In the genomic region with DNA sequence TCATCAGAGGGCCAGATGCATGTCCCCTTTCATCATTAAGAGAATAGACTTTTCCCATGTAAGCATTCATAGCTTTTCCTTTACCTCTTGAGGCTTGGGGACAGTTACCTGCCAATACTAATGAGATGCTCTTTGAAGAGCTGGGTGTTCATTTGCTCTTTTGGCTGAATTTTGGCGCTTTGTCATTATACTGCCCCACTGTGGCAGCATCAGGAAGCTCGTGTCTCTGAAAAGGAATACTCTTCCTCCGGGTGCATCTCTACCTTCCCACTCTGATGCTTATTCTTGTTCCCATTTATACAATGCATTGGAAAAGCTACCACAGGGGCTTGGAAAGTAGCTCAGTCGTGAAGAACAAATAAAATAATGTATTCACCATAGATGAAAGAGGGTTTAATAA, we compare ENCODE assay signal across 9 mouse cellular contexts. TPM values are rescaled to one million over a fixed set of nuclear protein-coding genes. Genes with fewer than 3 reads are reported as not detected.
DNase-seq lines count a peak whose midpoint lies in the region; ATAC-seq and TF ChIP-seq lines count a peak whose summit lies in the region.
"Had no signal": no experiment of that assay in that cellular context is flagged by ENCODE, and none has a peak within 500 bp of the region (broad histone marks: within the 10 kb centered on the region; RNA-seq: fewer than 3 reads in every experiment).

No protein-coding gene starts in this region.

- H3K9ac ChIP-seq in liver, adult 2 months (ENCODE audit: low read depth, low read length): no peak overlapping the region
- H3K9ac ChIP-seq in liver, embryonic 11.5 days (ENCODE audit: low read depth, low read length): no peak overlapping the region
- H3K9ac ChIP-seq in liver, embryonic 14.5 days (replicated peaks): no peak overlapping the region

- ATAC-seq in liver, embryonic 11.5 days (replicated peaks; ENCODE audit: low FRiP score): no peak
- ATAC-seq in liver, embryonic 14.5 days (ENCODE audit: insufficient read depth): no peak

- H3K4me3 ChIP-seq in liver, adult 2 months (ENCODE audit: insufficient read depth, low read depth, low read length): no peak overlapping the region
- no peak overlapping the region for H3K4me3 ChIP-seq in liver, embryonic 11.5 days (ENCODE audit: low read depth, low read length)
- no peak overlapping the region for H3K4me3 ChIP-seq in liver, embryonic 14.5 days (ENCODE audit: insufficient read depth in 1 of 2, low read depth in 2 of 2, low read length in 2 of 2)
- H3K4me3 ChIP-seq: megakaryocyte, embryonic 14.5 days had no signal

- no peaks in the 10 kb centered on the region for H3K79me2 ChIP-seq in liver, adult 2 months (ENCODE audit: control insufficient read depth, insufficient read depth, low read length)

- no peak overlapping the region for H3K27ac ChIP-seq in liver, adult 2 months (replicated peaks; ENCODE audit: insufficient read depth, low read depth, low read length)
- no peak overlapping the region for H3K27ac ChIP-seq in liver, embryonic 11.5 days (ENCODE audit: low read depth, low read length)
- H3K27ac ChIP-seq in liver, embryonic 14.5 days: no peak overlapping the region

- H3K4me2 ChIP-seq in liver, embryonic 11.5 days: no peak overlapping the region
- no peak overlapping the region for H3K4me2 ChIP-seq in liver, embryonic 14.5 days (ENCODE audit: low read depth)

- no peaks in the 10 kb centered on the region for H3K27me3 ChIP-seq in liver, adult 2 months (ENCODE audit: control insufficient read depth, insufficient read depth, low read length)
- H3K27me3 ChIP-seq in liver, embryonic 11.5 days (replicated peaks; ENCODE audit: control insufficient read depth, insufficient read depth, low read length): no peaks in the 10 kb centered on the region
- no peaks in the 10 kb centered on the region for H3K27me3 ChIP-seq in liver, embryonic 14.5 days (ENCODE audit: control insufficient read depth, insufficient read depth, low read length)

- 11% methylated on average over 4 of the region's 4 CpGs for WGBS in liver, adult 2 months
- WGBS in liver, embryonic 11.5 days: 10% methylated on average over 4 of the region's 4 CpGs
- 6% methylated on average over 4 of the region's 4 CpGs for WGBS in liver, embryonic 14.5 days (ENCODE audit: insufficient replicate concordance)

- H3K36me3 ChIP-seq in liver, adult 2 months (ENCODE audit: control insufficient read depth, insufficient read depth, low read length): no peaks in the 10 kb centered on the region
- no peaks in the 10 kb centered on the region for H3K36me3 ChIP-seq in liver, embryonic 11.5 days (ENCODE audit: control insufficient read depth, insufficient read depth, low read length)
- H3K36me3 ChIP-seq in liver, embryonic 14.5 days (replicated peaks; ENCODE audit: control insufficient read depth, insufficient read depth, low read depth): no peaks in the 10 kb centered on the region

- TF ChIP-seq EP300 in liver, embryonic 14.5 days (IDR thresholded peaks at IDR 0.05; ENCODE audit: low read depth): no peak

- no peaks in the 10 kb centered on the region for H3K9me3 ChIP-seq in liver, embryonic 11.5 days (ENCODE audit: control insufficient read depth, low read length)
- no peaks in the 10 kb centered on the region for H3K9me3 ChIP-seq in liver, embryonic 14.5 days (ENCODE audit: control insufficient read depth, low read length)

- peak; percentile 20 to 33 for DNase-seq in adrenal gland, adult 18-20 months (ENCODE audit: low spot score in 2 of 2)
- no peak for DNase-seq in adrenal gland, adult 8-10 months
- DNase-seq in liver, adult 2 months (ENCODE audit: extremely low read depth, low read depth, low spot score): peak; percentile 29
- DNase-seq in liver, embryonic 11.5 days (ENCODE audit: low spot score): no peak
- peak; percentile 38 to 39 for DNase-seq in adrenal gland, postnatal 36 days
- DNase-seq in frontal cortex, postnatal 14 days (ENCODE audit: low spot score in 2 of 2): peak; percentile 11 to 30
- DNase-seq in liver, embryonic 14.5 days (ENCODE audit: low read depth in 3 of 3, low spot score in 3 of 3): no peak
- no peak for DNase-seq in T-cell, adult 2 months (ENCODE audit: low spot score)

- H3K4me1 ChIP-seq in liver, adult 2 months (ENCODE audit: control insufficient read depth, insufficient read depth, low read length): no peaks in the 10 kb centered on the region
- H3K4me1 ChIP-seq in liver, embryonic 11.5 days (replicated peaks; ENCODE audit: control insufficient read depth, insufficient read depth, low read length): no peaks in the 10 kb centered on the region
- no peaks in the 10 kb centered on the region for H3K4me1 ChIP-seq in liver, embryonic 14.5 days (replicated peaks; ENCODE audit: control insufficient read depth in 2 of 2, insufficient read depth in 2 of 2, low read length in 1 of 2)
- H3K4me1 ChIP-seq: megakaryocyte, embryonic 14.5 days had no signal

- TF ChIP-seq POLR2A in liver, adult 2 months (IDR thresholded peaks at IDR 0.05; ENCODE audit: extremely low read depth, insufficient read depth, low read length): no peak

- TF ChIP-seq CTCF in liver, adult 2 months (IDR thresholded peaks at IDR 0.05; ENCODE audit: low read depth, low read length): peak; percentile 28
- TF ChIP-seq CTCF in liver, embryonic 14.5 days (IDR thresholded peaks at IDR 0.05; ENCODE audit: low read depth): peak; percentile 38

RNA-seq across cellular contexts. Expression of a gene that starts 30.3 kb away (rescaled TPM):
- 1 to 10 TPM; 5.7 to 7.9 TPM for total RNA-seq in adrenal gland, adult 18-20 months (2021)
- total RNA-seq in adrenal gland, adult 8-10 months (2022): 1 to 10 TPM; 5.4 to 9.8 (median 7.2) TPM
- total RNA-seq in liver, adult 2 months (2014; rRNA removed): 2.2 and 7.7 TPM in 2 replicates
- 6.9 and 14.8 TPM in 2 replicates for polyA plus RNA-seq in liver, adult 2 months (2012; rRNA removed)
- 0.47 and 1.6 TPM in 2 replicates for polyA plus RNA-seq in liver, embryonic 11.5 days (2014; fragmentation: Nextera tagmentation; extraction: Ambion mirVana)
- 1 to 10 TPM; 2.5 to 4.5 TPM for total RNA-seq in adrenal gland, postnatal 36 days (2021)
- polyA plus RNA-seq in liver, embryonic 14.5 days (2012; rRNA removed): 0.03 and 0.10 TPM in 2 replicates
- 0.30 and 0.80 TPM in 2 replicates for polyA plus RNA-seq in liver, embryonic 14.5 days (2014; fragmentation: Nextera tagmentation; extraction: Ambion mirVana)

RNA-seq across cellular contexts. Expression of a gene that starts 30.3 kb away (rescaled TPM):
- total RNA-seq in adrenal gland, adult 18-20 months (2021): 1 to 10 TPM; 1.4 to 1.7 TPM
- total RNA-seq in adrenal gland, adult 8-10 months (2022): 1 to 10 TPM; 1.9 to 3.7 (median 2.8) TPM
- total RNA-seq in liver, adult 2 months (2014; rRNA removed): 3.0 and 3.4 TPM in 2 replicates
- polyA plus RNA-seq in liver, adult 2 months (2012; rRNA removed): 1.6 TPM in 2 replicates
- 0.08 and 0.18 TPM in 2 replicates for polyA plus RNA-seq in liver, embryonic 11.5 days (2014; fragmentation: Nextera tagmentation; extraction: Ambion mirVana)
- 1 to 10 TPM; 1.6 TPM for total RNA-seq in adrenal gland, postnatal 36 days (2021)
- polyA plus RNA-seq in liver, embryonic 14.5 days (2012; rRNA removed): 0.03 TPM in 2 replicates
- polyA plus RNA-seq in liver, embryonic 14.5 days (2014; fragmentation: Nextera tagmentation; extraction: Ambion mirVana): 0.09 and 0.10 TPM in 2 replicates

RNA-seq across cellular contexts. Expression of a gene that starts 53.3 kb away (rescaled TPM):
- total RNA-seq in adrenal gland, adult 18-20 months (2021): 10 to 100 TPM; 10.6 to 16.6 TPM
- 10 to 100 TPM; 14.3 to 26.2 (median 18.1) TPM for total RNA-seq in adrenal gland, adult 8-10 months (2022)
- total RNA-seq in liver, adult 2 months (2014; rRNA removed): 40.1 and 58.3 TPM in 2 replicates
- 52.0 and 55.3 TPM in 2 replicates for polyA plus RNA-seq in liver, adult 2 months (2012; rRNA removed)
- polyA plus RNA-seq in liver, embryonic 11.5 days (2014; fragmentation: Nextera tagmentation; extraction: Ambion mirVana): 17.9 and 20.7 TPM in 2 replicates
- 10 to 100 TPM; 21.0 to 26.4 TPM for total RNA-seq in adrenal gland, postnatal 36 days (2021)
- polyA plus RNA-seq in liver, embryonic 14.5 days (2012; rRNA removed): 4.2 and 6.3 TPM in 2 replicates
- 5.5 and 7.4 TPM in 2 replicates for polyA plus RNA-seq in liver, embryonic 14.5 days (2014; fragmentation: Nextera tagmentation; extraction: Ambion mirVana)

Comparison
In these comparisons a context has a peak if more than half of its experiments do, and no peak if none do; other contexts are left out.
1. DNase-seq: peak in adrenal gland, adult 18-20 months (2 of 2), liver, adult 2 months (single experiment), adrenal gland, postnatal 36 days (2 of 2) and frontal cortex, postnatal 14 days (2 of 2); none in adrenal gland, adult 8-10 months (single experiment), liver, embryonic 11.5 days (single experiment), liver, embryonic 14.5 days (0 of 3) and T-cell, adult 2 months (single experiment).